Mouse (Mus musculus) ES-Bruce4 (cell line): ENCODE data around the gene Bckdk. TPM values are rescaled to one million over a fixed set of nuclear protein-coding genes. Genes with fewer than 3 reads are reported as not detected.

Experiments
- H3K27ac ChIP-seq: 2 replicates; pipeline ENCODE4 v1.5.1; 2012; ENCODE audit warnings: low read length, inconsistent platforms; ENCODE audit not compliant: insufficient read depth
- H3K27me3 ChIP-seq: 2 replicates; pipeline ENCODE4 v1.6.1; 2012; ENCODE audit warnings: mild to moderate bottlenecking, low read length, inconsistent platforms; ENCODE audit not compliant: control insufficient read depth, poor library complexity, insufficient read depth, severe bottlenecking
- H3K36me3 ChIP-seq: 2 replicates; pipeline ENCODE4 v1.6.1; 2012; ENCODE audit warnings: inconsistent platforms, mild to moderate bottlenecking, low read length, moderate library complexity; ENCODE audit not compliant: control insufficient read depth, poor library complexity, insufficient read depth, severe bottlenecking
- H3K4me1 ChIP-seq: one replicate; pipeline ENCODE4 v1.8.1; 2011; ENCODE audit warnings: low read length; ENCODE audit not compliant: control insufficient read depth, insufficient read depth
- H3K4me3 ChIP-seq: 2 replicates; pipeline ENCODE4 v1.5.1; 2011; ENCODE audit warnings: low read depth, mild to moderate bottlenecking, low read length
- H3K9ac ChIP-seq: 2 replicates; pipeline ENCODE4 v1.6.1; 2012; ENCODE audit warnings: low read depth, mild to moderate bottlenecking, inconsistent platforms; ENCODE audit not compliant: poor library complexity, severe bottlenecking
- H3K9me3 ChIP-seq: replicated peaks from 2 replicates; pipeline ENCODE4 v1.6.1; 2012; ENCODE audit warnings: mild to moderate bottlenecking, low read length, inconsistent platforms; ENCODE audit not compliant: control insufficient read depth, poor library complexity, insufficient read depth, severe bottlenecking
- CTCF ChIP-seq: IDR thresholded peaks from one replicate; pipeline ENCODE4 v1.8.1; 2011; ENCODE audit warnings: low read depth, low read length
- EP300 ChIP-seq: IDR thresholded peaks from 2 replicates; pipeline ENCODE4 v1.6.1; 2011; ENCODE audit warnings: low read depth, low read length; ENCODE audit not compliant: insufficient read depth
- POLR2A ChIP-seq: IDR thresholded peaks from one replicate; pipeline ENCODE4 v1.8.1; 2011; ENCODE audit warnings: low read length; ENCODE audit not compliant: insufficient read depth
- polyA plus RNA-seq: library from polyadenylated mRNA; stranded (reverse); fragments of >200 nt; gene quantifications from 2 replicates; pipeline ENCODE4 v1.2.4, GENCODE M21; 2011; ENCODE audit warnings: low read depth; ENCODE audit not compliant: missing spikeins, insufficient read depth, insufficient read length

Gene Bckdk
- 77.3 and 81.1 TPM in 2 replicates for polyA plus RNA-seq

DNA sequence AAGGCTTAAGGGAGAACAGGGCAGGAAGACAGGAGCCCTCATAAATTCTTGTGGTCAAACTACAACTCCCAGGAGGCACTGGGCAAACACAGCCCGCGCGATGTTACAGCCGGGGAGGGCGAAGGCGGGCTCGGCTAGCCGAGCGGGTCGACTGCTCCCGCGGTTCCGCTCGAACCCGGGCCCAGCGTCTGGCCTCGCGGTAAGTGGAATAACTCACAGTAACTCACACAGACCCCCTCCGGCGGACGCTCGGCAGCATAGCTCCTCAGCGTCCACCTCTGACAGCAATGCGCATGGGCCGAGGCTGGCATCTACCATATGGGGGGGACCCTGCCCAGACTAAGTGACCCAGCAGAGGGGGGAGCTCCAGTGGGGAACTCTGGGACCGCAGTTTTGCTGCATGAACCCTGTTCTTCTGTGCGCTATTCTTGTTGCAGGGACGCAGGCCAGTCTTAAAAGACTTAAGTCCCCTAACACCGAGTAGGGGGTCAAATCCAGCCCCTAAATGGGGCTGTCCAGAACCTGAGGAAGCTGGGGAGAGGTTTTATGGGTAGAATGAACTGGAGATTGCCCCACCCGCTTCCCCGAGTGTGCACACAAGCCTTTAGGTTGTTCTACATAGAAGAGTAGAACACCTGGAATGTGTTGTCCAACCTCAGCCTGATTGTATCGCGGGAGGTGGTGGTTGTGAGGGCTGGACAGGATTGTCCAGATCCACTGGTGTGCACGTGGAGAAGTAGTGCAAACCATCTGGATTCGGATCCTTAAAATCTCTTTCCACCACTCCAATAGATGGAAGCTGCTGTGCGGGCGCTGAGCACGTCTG lies at the start of gene Bckdk:
Gene Bckdk, plus strand, starts transcription at position 112 of the 826 bp plus-strand sequence.
- Histone ChIP-seq H3K27me3 (no peaks in the 10 kb centered on the region), H3K9ac (peak within 1 kb of the TSS; percentile 94), H3K9me3 (no peaks in the 10 kb centered on the region), H3K27ac (peak within 1 kb of the TSS; percentile 29), H3K36me3 (peaks cover 30% of the 10 kb centered on the region), H3K4me1 (no peaks in the 10 kb centered on the region), H3K4me3 (peak within 1 kb of the TSS; percentile 84)
- peak; percentile 43 for TF ChIP-seq POLR2A
- no peak for TF ChIP-seq EP300

GRCm38 (mm10) chr7:127858258-127858657 lies 45.6 kb upstream of the Bckdk start:
- Histone ChIP-seq H3K9me3 (no peaks in the 10 kb centered on the region), H3K36me3 (no peaks in the 10 kb centered on the region), H3K27ac (no peak overlapping the region), H3K27me3 (no peaks in the 10 kb centered on the region), H3K9ac (no peak overlapping the region), H3K4me3 (no peak overlapping the region), H3K4me1 (no peaks in the 10 kb centered on the region)
- TF ChIP-seq POLR2A (no peak), EP300 (no peak), CTCF (no peak)

DNA sequence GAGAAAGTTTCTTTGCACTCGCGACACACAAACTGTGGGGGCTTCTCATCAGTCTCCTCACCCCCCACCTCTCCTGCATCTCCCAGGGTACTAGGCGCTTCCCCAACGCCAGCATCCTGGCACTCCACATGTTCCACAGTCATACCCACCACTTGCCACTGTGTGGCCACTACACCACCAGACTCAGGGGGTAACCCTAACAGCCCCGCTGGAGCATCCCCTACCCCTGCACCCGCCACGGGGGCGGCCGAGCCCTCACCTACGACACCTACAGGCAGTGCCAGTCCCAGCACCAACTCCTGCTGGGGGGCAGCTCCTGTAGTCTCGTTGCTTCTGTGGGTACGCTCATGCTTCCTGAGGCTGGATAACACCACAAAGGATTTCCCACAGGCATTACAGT lies 37.4 kb upstream of the Bckdk start:
- Histone ChIP-seq H3K27ac (no peak overlapping the region), H3K4me1 (no peaks in the 10 kb centered on the region), H3K36me3 (no peaks in the 10 kb centered on the region), H3K9me3 (no peaks in the 10 kb centered on the region), H3K9ac (no peak overlapping the region), H3K27me3 (no peaks in the 10 kb centered on the region), H3K4me3 (peak overlapping the region; percentile 21)
- TF ChIP-seq CTCF, result no peak
- TF ChIP-seq POLR2A, result no peak
- no peak for TF ChIP-seq EP300

- TF ChIP-seq EP300, result no peak
- TF ChIP-seq POLR2A, result no peak
- TF ChIP-seq CTCF, result no peak
- no peak overlapping the region for H3K27ac ChIP-seq
- H3K9me3 ChIP-seq, result no peaks in the 10 kb centered on the region
- no peaks in the 10 kb centered on the region for H3K4me1 ChIP-seq
- H3K9ac ChIP-seq, result 0 out of 2 replicates have a peak overlapping the region, but pooled peaks have one; percentile 1
- peak overlapping the region; percentile 18 for H3K4me3 ChIP-seq
- no peaks in the 10 kb centered on the region for H3K27me3 ChIP-seq
- no peaks in the 10 kb centered on the region for H3K36me3 ChIP-seq
These were observed 36.2 kb upstream of the Bckdk start for GRCm38 (mm10) chr7:127867641-127868040.

GRCm38 (mm10) chr7:127869149-127869810 lies 34.6 kb upstream of the Bckdk start:
- TF ChIP-seq POLR2A (no peak), CTCF (no peak), EP300 (no peak)
- Histone ChIP-seq H3K27ac (no peak overlapping the region), H3K27me3 (no peaks in the 10 kb centered on the region), H3K4me3 (no peak overlapping the region), H3K9me3 (no peaks in the 10 kb centered on the region), H3K4me1 (no peaks in the 10 kb centered on the region), H3K36me3 (no peaks in the 10 kb centered on the region), H3K9ac (no peak overlapping the region)
